Mouse (Mus musculus): ENCODE measurements around the gene Cysltr1. TPM values are rescaled to one million over a fixed set of nuclear protein-coding genes. Genes with fewer than 3 reads are reported as not detected.

Gene Cysltr1
- 1 to 10 TPM in 2 of 4 experiments, under 1 TPM in 2; 0.55 to 1.3 (median 0.83) TPM for total RNA-seq (2022)

GRCm38 (mm10) chrX:106603386-106603785 is at the start of gene Cysltr1:
TSS of gene Cysltr1 (minus strand) at chrX:106603679.
- no peak for DNase-seq

- no peak for DNase-seq
Measured at GRCm38 (mm10) chrX:106634799-106635541, 31.5 kb upstream of the Cysltr1 start.

GRCm38 (mm10) chrX:106633543-106633942 is 30.1 kb upstream of the Cysltr1 start:
- no peak for DNase-seq

- DNase-seq: no peak
Measured at GRCm38 (mm10) chrX:106628514-106628913, 25.0 kb upstream of the Cysltr1 start.

GRCm38 (mm10) chrX:106623667-106624066 is 20.2 kb upstream of the Cysltr1 start:
- DNase-seq: no peak

- no peak for DNase-seq
Measured at GRCm38 (mm10) chrX:106622512-106622911, 19.0 kb upstream of the Cysltr1 start.

- DNase-seq: no peak
Measured at GRCm38 (mm10) chrX:106602574-106603258, 763 bp downstream of the Cysltr1 start.

GRCm38 (mm10) chrX:106595904-106596303 is 7.6 kb downstream of the Cysltr1 start:
- no peak for DNase-seq

GRCm38 (mm10) chrX:106593914-106594313 is 9.6 kb downstream of the Cysltr1 start:
- DNase-seq: no peak

GRCm38 (mm10) chrX:106582886-106583285 is 20.6 kb downstream of the Cysltr1 start, which contains the start of gene Gm5127:
TSS of gene Gm5127 (plus strand) at chrX:106583186.
- no peak for DNase-seq

GRCm38 (mm10) chrX:106582197-106582596 is 21.3 kb downstream of the Cysltr1 start:
- DNase-seq: no peak

- no peak for DNase-seq
Measured at GRCm38 (mm10) chrX:106580410-106580809, 23.1 kb downstream of the Cysltr1 start.

GRCm38 (mm10) chrX:106578966-106579365 is 24.5 kb downstream of the Cysltr1 start:
- no peak for DNase-seq

GRCm38 (mm10) chrX:106555457-106555856 is 48.0 kb downstream of the Cysltr1 start:
- no peak for DNase-seq

- no peak for DNase-seq
Measured at GRCm38 (mm10) chrX:106536359-106536758, 67.1 kb downstream of the Cysltr1 start.

Other genes starting within 250 kb of the Cysltr1 start
- 1 to 10 TPM in 1 of 4 experiments, under 1 TPM in 1, not detected in 2; 0.07 to 1.0 TPM for gene Fndc3c1, start 118.3 kb downstream of the Cysltr1 start, total RNA-seq (2022)
- gene Gm5127, start 20.5 kb downstream of the Cysltr1 start, total RNA-seq (2022): not detected
- under 1 TPM in 3 of 4 experiments, not detected in 1; 0.15 to 0.16 (median 0.15) TPM for gene Rtl3, start 237.0 kb upstream of the Cysltr1 start, total RNA-seq (2022)

Measured in adrenal gland, adult 8-10 months (tissue).